Mouse (Mus musculus) skeletal muscle tissue, adult 2 months (tissue): ENCODE data around the gene Actc1.

Source experiments
- DNase-seq: peaks from one replicate; pipeline ENCODE4 v3.0.0-alpha.2; 2012; ENCODE audit warnings: low read depth, low spot score

The Actc1 gene

GRCm38 (mm10) chr2:114052696-114053598 lies at the start of gene Actc1:
Gene Actc1 (minus strand): TSS chr2:114053548.
- DNase-seq, result peak; percentile 28

GRCm38 (mm10) chr2:114102471-114102870 lies 49.1 kb upstream of the Actc1 start:
- no peak for DNase-seq

DNA sequence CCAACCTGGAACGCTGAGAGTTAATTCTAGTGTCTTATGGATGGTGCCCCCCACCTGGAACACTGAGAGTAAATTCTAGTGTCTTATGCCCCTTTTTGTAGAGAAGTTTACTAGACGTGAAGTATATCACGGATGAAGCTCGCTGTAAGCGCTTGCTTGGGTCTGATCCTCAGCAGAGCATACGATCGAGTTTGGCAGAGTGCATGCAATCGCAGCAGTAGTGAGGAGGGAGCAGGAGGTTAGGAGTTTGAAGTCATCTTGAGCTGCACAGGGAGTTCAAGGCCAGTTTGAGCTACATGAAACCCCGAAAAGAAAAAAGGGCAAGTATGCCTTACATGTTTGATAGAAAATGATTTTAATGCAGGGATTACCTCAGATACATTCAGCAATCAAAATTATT lies 47.5 kb upstream of the Actc1 start:
- DNase-seq, result no peak

GRCm38 (mm10) chr2:114099816-114100215 lies 46.5 kb upstream of the Actc1 start:
- no peak for DNase-seq

DNA sequence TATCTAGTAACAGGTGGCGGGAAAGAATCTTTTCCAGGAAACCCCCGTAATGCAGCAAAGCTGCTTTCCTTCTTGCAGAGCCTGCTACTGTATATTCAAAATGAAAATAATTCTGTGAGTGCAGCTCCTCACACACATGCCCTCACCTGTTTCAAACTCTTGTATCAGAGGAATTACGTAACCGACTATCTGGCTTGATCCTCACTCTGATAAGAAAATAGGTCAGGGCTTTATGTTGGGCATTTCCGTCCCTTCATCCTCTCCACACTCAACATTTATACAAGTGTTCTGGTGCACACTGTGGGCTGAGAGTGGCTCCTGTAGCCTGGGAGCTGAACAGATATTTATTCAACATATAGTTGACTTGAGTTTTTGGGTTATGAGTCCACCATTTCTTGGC lies 45.8 kb upstream of the Actc1 start:
- DNase-seq, result no peak

GRCm38 (mm10) chr2:114097627-114098026 lies 44.3 kb upstream of the Actc1 start:
- DNase-seq, result no peak

GRCm38 (mm10) chr2:114096570-114096969 lies 43.2 kb upstream of the Actc1 start:
- no peak for DNase-seq

- DNase-seq, result no peak
Observed at GRCm38 (mm10) chr2:114095348-114095747, 42.0 kb upstream of the Actc1 start.

- DNase-seq, result no peak
Observed at GRCm38 (mm10) chr2:114094696-114095095, 41.3 kb upstream of the Actc1 start.

GRCm38 (mm10) chr2:114093577-114093976 lies 40.2 kb upstream of the Actc1 start:
- no peak for DNase-seq

GRCm38 (mm10) chr2:114089862-114090261 lies 36.5 kb upstream of the Actc1 start:
- no peak for DNase-seq

GRCm38 (mm10) chr2:114087271-114087670 lies 33.9 kb upstream of the Actc1 start:
- DNase-seq, result peak; percentile 36

- no peak for DNase-seq
Observed at GRCm38 (mm10) chr2:114071876-114072275, 18.5 kb upstream of the Actc1 start.

GRCm38 (mm10) chr2:114066226-114066625 lies 12.9 kb upstream of the Actc1 start:
- no peak for DNase-seq

- no peak for DNase-seq
Observed at GRCm38 (mm10) chr2:114064004-114064403, 10.7 kb upstream of the Actc1 start.

GRCm38 (mm10) chr2:114060071-114060591 lies 6.8 kb upstream of the Actc1 start:
- no peak for DNase-seq

DNA sequence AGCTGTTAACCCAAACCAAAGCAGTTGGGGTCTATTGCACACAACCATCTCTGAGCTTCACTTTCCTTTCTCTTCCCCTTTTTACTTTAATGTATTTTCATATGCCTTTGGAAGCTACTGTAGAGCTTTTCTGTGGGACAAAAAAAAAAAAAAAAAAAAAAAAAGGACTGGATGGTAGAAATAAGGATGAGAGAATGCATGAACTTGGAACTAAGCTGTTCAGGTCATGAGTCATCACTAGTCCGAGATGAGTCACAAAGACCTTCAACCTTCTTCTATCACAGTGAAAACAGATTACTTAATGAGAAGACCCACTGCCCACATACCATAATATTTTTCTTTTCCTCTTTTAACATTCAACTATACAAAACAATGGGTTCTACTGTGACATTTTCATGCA lies 6.3 kb upstream of the Actc1 start:
- DNase-seq, result no peak

DNA sequence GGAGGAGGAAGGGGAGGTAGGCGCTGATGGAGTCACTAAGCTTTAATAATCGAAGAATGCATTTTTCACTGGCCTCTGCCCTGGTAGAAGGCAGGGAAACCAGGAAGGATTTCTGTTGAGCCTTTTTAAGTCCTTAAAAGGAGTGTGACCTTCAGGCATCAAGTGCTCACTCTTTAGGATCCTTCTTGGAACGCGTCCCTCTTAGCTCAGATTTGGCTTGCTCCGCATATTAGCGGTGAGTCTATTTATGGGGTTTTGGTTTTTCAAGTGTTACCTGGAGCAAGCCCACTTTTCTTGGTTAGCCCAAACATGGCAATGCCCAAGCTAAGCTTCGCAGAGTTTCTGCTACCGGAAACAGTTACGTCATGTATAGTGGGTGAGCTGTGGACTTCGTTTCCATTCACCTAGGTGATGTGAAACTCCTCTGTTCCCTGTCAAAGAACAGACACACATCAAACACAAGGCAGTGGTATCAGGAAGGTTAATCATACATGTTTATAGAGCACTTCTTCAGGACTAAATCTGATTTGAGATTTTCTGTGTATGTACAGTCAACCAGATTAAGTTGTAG lies 5.0 kb upstream of the Actc1 start:
- DNase-seq, result no peak

GRCm38 (mm10) chr2:114057303-114057853 lies 4.0 kb upstream of the Actc1 start:
- peak; percentile 71 for DNase-seq

- no peak for DNase-seq
Observed at GRCm38 (mm10) chr2:114054129-114054528, 781 bp upstream of the Actc1 start.

DNA sequence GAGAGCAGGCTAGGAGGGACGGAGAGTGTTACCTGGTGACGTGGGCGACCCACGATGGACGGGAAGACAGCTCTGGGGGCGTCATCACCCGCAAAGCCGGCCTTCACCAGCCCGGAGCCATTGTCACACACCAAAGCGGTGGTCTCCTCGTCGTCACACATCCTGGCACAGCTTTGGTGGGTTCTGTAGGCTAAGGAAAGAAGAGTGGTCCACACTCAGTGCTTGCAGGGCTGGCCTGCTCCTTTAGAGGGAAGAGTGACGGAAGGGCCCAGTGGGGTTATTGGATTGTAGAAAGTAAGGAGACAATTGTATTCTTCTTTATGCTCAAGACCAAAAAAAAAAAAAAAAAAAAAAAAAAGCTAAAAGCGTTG lies 1.5 kb downstream of the Actc1 start:
- DNase-seq, result no peak

DNA sequence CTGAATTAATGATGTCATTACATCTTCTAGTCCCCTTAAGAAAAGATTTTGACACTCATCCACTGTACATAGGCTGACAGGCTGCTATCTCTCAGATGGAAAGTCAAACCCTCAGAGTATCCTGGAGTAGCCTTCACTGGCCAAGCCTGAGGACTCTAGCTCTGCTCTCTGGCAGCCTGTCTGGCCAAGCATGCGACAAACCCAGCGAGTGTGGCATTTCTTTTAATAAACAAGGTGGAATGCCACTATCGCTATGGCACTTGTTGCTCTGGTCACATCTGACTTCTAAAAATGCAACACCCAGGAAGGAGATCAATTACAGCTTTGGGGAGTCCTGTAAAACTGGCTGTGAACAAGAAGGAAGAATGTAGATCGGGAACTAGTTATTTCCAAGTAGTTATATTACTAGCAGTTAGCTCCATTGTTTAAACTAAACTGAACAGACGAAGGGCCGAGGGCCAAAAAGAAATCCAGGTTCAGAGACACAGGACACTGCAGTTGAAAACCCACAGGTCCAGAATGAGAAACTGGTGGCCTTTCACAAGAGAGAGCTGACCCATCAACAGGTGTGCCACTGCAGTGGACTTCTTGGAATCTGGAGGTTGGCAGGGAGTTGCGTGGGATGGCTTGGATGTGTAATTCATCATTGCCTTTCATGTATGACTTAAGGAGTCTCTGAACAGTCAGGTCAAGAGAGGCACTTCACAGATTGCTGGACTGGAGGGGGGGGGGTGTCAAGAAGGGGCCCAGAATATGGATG lies 2.1 kb downstream of the Actc1 start:
- no peak for DNase-seq
